Mouse (Mus musculus) stomach, postnatal 0 days (tissue): ENCODE results near the gene Aldoc.

Source experiments
- CTCF ChIP-seq: IDR thresholded peaks from 2 replicates; pipeline ENCODE4 v1.5.1; 2016; ENCODE audit warnings: antibody characterized with exemption, low read depth, mild to moderate bottlenecking, moderate library complexity
- EP300 ChIP-seq: optimal IDR thresholded peaks from 2 replicates; pipeline ENCODE3; 2016; ENCODE audit warnings: antibody characterized with exemption

GRCm38 (mm10) chr11:78324965-78325364 lies 2.2 kb downstream of the Aldoc start:
- TF ChIP-seq CTCF (peak; percentile 5; the same call in 1 of the 2 replicates), EP300 (no peak)
